Mouse (Mus musculus): ENCODE results near the gene Olfr206. TPM values are rescaled to one million over a fixed set of nuclear protein-coding genes. Genes with fewer than 3 reads are reported as not detected.
"Not testable (repeated sequence)": the region's sequence is repeated elsewhere in the genome, so short reads cannot be mapped to it uniquely, and the experiment has no call there.

Olfr206 gene
- not detected for total RNA-seq (2021)
- long read RNA-seq, experiment 1, result 0 reads
- long read RNA-seq, experiment 2, result 0 reads

GRCm38 (mm10) chr16:59349146-59349545 lies at the start of gene Olfr206:
Olfr206 (minus strand) TSS chr16:59349246.
- intact Hi-C loops (cut with DNase I; ENCODE audit: low total_unique reads), result no loop called here

GRCm38 (mm10) chr16:59393300-59393699 lies 44.3 kb upstream of the Olfr206 start:
- intact Hi-C loops (cut with DNase I; ENCODE audit: low total_unique reads), result no loop called here
- no peak for DNase-seq

More at GRCm38 (mm10) chr16:59349146-59349545, at the start of gene Olfr206:
- DNase-seq, result no peak

- intact Hi-C loops (cut with DNase I; ENCODE audit: low total_unique reads), result no loop called here
- no peak for DNase-seq
Measured at GRCm38 (mm10) chr16:59363893-59364292, 14.8 kb upstream of the Olfr206 start, which contains the start of gene Olfr209. Olfr209 (minus strand) TSS chr16:59363993.

- intact Hi-C loops (cut with DNase I; ENCODE audit: low total_unique reads), result no loop called here
- no peak for DNase-seq
Measured at GRCm38 (mm10) chr16:59331038-59331437, 18.0 kb downstream of the Olfr206 start, which contains the start of gene Olfr205. Olfr205 (minus strand) TSS chr16:59331138.

GRCm38 (mm10) chr16:59323262-59323661 lies 25.8 kb downstream of the Olfr206 start:
- intact Hi-C loops (cut with DNase I; ENCODE audit: low total_unique reads); DNase-seq: not testable (repeated sequence)

- intact Hi-C loops (cut with DNase I; ENCODE audit: low total_unique reads), result no loop called here
- DNase-seq, result no peak
Measured at GRCm38 (mm10) chr16:59318148-59318547, 30.9 kb downstream of the Olfr206 start, which contains the start of gene Olfr204. Olfr204 (minus strand) TSS chr16:59318248.

GRCm38 (mm10) chr16:59298581-59298980 lies 50.5 kb downstream of the Olfr206 start, which contains the start of gene Olfr203:
Olfr203 (plus strand) TSS chr16:59298881.
- intact Hi-C loops (cut with DNase I; ENCODE audit: low total_unique reads), result no loop called here
- DNase-seq, result no peak

Other genes with a start within 250 kb of the Olfr206 start
- gene Olfr193, start 237.4 kb downstream of the Olfr206 start, total RNA-seq (2021), result not detected
- not detected for gene Olfr194, start 228.2 kb downstream of the Olfr206 start, total RNA-seq (2021)
- not detected for gene Olfr195, start 202.2 kb downstream of the Olfr206 start, total RNA-seq (2021)
- gene Olfr196, start 178.8 kb downstream of the Olfr206 start, total RNA-seq (2021), result not detected
- gene Olfr198, start 145.7 kb downstream of the Olfr206 start, total RNA-seq (2021), result not detected
- not detected for gene Olfr199, start 129.5 kb downstream of the Olfr206 start, total RNA-seq (2021)
- gene Olfr201, start 76.6 kb downstream of the Olfr206 start, total RNA-seq (2021), result not detected
- gene Olfr202, start 62.5 kb downstream of the Olfr206 start, total RNA-seq (2021), result not detected
- gene Olfr203, start 50.4 kb downstream of the Olfr206 start, total RNA-seq (2021), result not detected
- not detected for gene Olfr204, start 31.0 kb downstream of the Olfr206 start, total RNA-seq (2021)
- not detected for gene Olfr205, start 18.1 kb downstream of the Olfr206 start, total RNA-seq (2021)
- gene Olfr209, start 14.7 kb upstream of the Olfr206 start, total RNA-seq (2021), result not detected
- not detected for gene Gabrr3, start 58.1 kb upstream of the Olfr206 start, total RNA-seq (2021)
- gene Riox2, start 122.5 kb upstream of the Olfr206 start, total RNA-seq (2021), result 10 to 100 TPM; 11.3 to 11.4 TPM

Measured in gastrocnemius, postnatal 14 days (tissue).